Mouse (Mus musculus) A20 (cell line): ENCODE measurements at regions not wholly inside any gene's neighbourhood (a gene's known extent, or its start where the extent isn't known, plus 50 kb on each side); places are given as distances from the start of the nearest gene placed in this dataset.
"Not testable (repeated sequence)": the region's sequence is repeated elsewhere in the genome, so short reads cannot be mapped to it uniquely, and the experiment has no call there.

ENCODE experiments used
- DNase-seq: peaks from one replicate; pipeline ENCODE4 v3.0.0-alpha.2; 2011; ENCODE audit warnings: low read depth, low spot score

DNA sequence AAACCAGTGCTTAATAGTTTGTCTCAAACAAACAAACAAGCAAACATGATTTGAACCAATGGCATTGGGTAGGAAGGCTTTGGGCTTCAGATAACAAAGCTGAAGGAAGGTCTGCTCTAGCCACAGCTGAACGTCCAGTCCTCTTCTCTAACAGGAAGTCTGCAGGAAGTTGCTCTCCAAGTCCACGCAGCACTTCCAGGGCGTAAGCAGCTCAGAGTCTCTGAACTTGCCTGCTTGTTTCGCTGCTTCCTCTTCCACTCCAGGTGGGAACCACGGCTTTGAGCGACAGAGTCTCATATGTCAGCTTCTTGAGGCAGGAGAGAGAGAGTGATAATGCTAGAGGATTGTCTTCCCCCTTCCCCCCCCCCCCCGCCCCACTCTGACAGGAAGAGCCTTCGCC, 123.6 kb downstream of the Tnfrsf21 start:
- DNase-seq, result no peak

GRCm38 (mm10) chr17:43141740-43142139, 125.4 kb downstream of the Tnfrsf21 start:
- DNase-seq, result no peak

DNA sequence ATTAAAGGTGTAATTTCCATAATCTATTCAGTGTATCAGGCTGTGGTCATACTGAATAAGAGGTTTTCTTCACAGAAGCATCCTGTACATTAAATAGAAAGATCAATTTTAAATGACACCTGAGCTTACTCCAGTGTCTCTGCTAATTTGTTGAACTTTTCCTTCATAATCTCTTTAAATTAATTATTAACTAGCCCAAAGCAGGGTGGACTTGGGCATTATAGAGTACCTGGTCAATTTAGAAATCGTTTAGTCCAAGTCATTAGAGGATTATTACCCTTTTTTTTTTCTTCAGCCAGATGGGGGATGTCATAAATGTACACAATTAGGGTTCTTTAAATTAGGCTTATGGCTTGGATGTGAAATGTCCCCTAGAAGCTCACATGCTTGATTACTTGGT, 124.4 kb upstream of the Adgrf1 start:
- no peak for DNase-seq

- no peak for DNase-seq
Measured at GRCm38 (mm10) chr17:43147935-43148334, 122.2 kb upstream of the Adgrf1 start.

DNA sequence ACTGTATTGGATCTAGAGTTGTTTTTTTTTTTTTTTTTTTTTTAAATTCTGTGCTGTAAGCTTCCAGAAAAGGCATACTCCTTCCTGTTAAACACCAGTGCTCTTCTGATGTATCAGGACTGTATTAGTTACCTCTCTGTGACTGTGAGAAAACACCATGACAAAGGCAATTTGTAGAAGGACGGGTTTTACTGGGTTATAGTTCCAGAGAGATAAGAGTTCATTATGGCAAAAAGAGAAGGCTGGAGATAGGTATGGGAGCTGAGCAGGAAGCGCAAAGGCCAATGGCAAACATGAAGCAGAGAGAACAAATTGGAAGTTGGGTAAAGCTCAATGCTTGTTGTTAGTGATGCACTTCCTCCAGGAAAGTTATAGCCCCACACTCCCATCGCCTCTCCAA, 117.5 kb upstream of the Adgrf1 start:
- DNase-seq, result no peak

DNA sequence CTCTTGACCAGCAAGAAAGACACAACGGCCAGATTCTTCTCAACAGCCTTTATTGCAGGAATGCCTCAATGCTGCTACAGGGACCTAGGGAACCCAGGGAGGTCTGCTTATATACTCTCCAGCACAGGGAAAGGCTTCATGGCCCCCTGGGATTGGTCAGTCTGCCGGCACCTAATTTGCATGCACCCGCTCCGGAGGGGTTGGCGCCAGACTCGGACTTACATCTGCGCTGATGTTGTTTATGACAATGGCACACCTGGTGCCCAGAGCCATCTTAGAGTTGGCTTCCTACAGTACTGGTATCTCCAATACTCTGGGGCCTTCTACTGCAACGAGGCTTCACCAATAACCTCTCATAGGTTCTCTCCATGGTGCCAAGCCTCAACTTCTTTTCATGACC, 114.9 kb upstream of the Adgrf1 start:
- not testable (repeated sequence) for DNase-seq

GRCm38 (mm10) chr17:43156116-43156515, 114.0 kb upstream of the Adgrf1 start:
- no peak for DNase-seq

- no peak for DNase-seq
Measured at GRCm38 (mm10) chr17:43157781-43158501, 112.2 kb upstream of the Adgrf1 start.

GRCm38 (mm10) chr17:43158741-43159140, 111.4 kb upstream of the Adgrf1 start:
- DNase-seq, result no peak

DNA sequence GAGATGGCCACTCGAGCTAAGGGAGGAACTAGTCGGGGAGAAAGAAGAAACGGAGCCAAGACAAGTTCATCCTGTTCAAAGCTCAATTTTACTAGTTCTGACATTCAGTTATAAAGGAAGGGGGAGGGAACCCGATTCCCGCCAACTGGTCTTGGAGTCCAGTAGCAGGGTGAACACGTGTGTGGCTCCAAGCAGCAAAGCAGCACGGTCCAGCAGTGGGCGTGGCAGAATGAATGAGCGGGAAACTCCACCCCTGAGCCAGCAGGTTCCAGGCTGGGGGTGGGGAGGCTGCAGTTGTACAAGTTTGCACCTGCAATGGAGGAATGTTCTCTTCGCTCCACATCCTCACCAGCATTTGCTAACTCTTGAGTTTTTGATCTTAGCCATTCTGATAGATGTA, 108.8 kb upstream of the Adgrf1 start:
- DNase-seq, result not testable (repeated sequence)

GRCm38 (mm10) chr17:43163126-43163525, 107.0 kb upstream of the Adgrf1 start:
- DNase-seq, result no peak

DNA sequence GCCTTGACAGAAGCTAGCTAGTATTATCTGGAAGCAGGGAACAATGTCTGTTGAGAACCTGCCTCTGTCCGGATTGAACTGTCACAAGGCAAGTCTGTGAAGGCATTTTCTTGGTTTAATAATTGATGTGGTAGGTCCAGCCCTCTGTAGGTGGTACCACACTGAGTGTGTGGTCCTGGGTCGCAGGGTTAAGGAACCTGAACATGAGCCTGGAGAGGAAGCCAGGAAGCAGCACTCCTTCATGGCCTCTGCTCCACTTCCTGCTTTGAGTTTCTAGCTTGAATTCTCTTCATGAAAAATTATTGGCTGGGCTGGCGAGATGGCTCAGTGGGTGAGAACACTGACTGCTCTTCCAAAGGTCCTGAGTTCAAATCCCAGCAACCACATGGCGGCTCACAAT, 104.0 kb upstream of the Adgrf1 start:
- DNase-seq, result no peak

GRCm38 (mm10) chr17:43169435-43169834, 100.7 kb upstream of the Adgrf1 start:
- DNase-seq, result no peak

GRCm38 (mm10) chr17:43172657-43173165, 97.4 kb upstream of the Adgrf1 start:
- no peak for DNase-seq

- DNase-seq, result no peak
Measured at GRCm38 (mm10) chr17:43174860-43175259, 95.3 kb upstream of the Adgrf1 start.

GRCm38 (mm10) chr17:43177244-43177643, 92.9 kb upstream of the Adgrf1 start:
- no peak for DNase-seq

DNA sequence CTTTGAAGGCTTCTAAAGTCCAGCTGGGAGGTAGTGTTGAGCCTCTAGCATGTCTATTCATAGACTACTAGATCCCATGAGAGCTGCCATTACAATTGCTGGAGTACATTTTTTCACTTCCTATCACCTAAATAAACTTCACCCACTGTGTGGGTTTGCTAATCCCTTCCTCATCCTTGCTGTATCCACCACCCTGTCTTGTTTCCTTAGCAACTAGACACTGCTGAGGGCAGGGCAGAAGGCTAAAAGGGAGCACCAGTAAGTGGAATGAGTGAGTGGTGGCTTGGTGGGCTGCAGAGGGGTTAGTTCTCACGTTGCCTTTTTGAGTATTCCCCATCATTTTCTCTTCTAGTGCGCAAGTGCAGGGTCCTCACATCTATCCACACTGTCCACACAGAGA, 80.1 kb upstream of the Adgrf1 start:
- DNase-seq, result no peak

- DNase-seq, result no peak
Measured at GRCm38 (mm10) chr17:43190853-43191485, 79.2 kb upstream of the Adgrf1 start.

- no peak for DNase-seq
Measured at GRCm38 (mm10) chr17:43197232-43197631, 72.9 kb upstream of the Adgrf1 start.

GRCm38 (mm10) chr17:43200832-43201231, 69.3 kb upstream of the Adgrf1 start:
- DNase-seq, result peak; percentile 16

- DNase-seq, result no peak
Measured at GRCm38 (mm10) chr17:43206701-43207470, 63.2 kb upstream of the Adgrf1 start.

GRCm38 (mm10) chr17:43209727-43210126, 60.4 kb upstream of the Adgrf1 start:
- no peak for DNase-seq
